Mouse (Mus musculus): ENCODE measurements around the gene Gas8. TPM values are rescaled to one million over a fixed set of nuclear protein-coding genes. Genes with fewer than 3 reads are reported as not detected.

Gene Gas8
- polyA plus RNA-seq, 1 experiment: 0.22 TPM

DNA sequence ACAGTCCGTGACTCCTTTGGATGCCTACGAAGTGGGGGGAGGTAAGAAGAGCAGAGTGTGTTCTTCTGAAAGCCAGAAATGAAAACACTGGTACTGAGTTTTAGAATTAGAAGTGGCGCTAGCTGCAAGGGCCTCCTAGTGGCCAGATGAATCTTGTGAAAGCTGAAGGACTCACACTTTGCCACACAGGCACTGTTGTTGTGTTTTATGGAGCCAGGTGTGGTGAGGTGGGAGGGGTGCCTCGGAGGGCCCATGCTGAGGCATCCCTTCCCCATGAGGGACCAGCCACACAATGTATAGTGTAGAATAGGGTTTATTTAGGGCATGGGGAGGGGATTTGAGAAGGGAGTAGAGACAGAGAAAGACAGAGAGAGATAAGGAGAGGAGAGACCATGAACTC is 20.9 kb upstream of the Gas8 start:
- H3K9me3 ChIP-seq (ENCODE audit: control insufficient read depth, low read length): no peaks in the 10 kb centered on the region
- H3K4me1 ChIP-seq (ENCODE audit: control insufficient read depth): peaks cover 6% of the 10 kb centered on the region
- no peaks in the 10 kb centered on the region for H3K27me3 ChIP-seq (ENCODE audit: control insufficient read depth)
- no peak for TF ChIP-seq TAL1 (IDR thresholded peaks at IDR 0.05; ENCODE audit: low read length)
- no peak for TF ChIP-seq GATA1 (IDR thresholded peaks at IDR 0.05; ENCODE audit: low read length)
- H3K4me3 ChIP-seq (replicated peaks): no peak overlapping the region
- H3K36me3 ChIP-seq (ENCODE audit: control insufficient read depth): peaks cover 94% of the 10 kb centered on the region

DNA sequence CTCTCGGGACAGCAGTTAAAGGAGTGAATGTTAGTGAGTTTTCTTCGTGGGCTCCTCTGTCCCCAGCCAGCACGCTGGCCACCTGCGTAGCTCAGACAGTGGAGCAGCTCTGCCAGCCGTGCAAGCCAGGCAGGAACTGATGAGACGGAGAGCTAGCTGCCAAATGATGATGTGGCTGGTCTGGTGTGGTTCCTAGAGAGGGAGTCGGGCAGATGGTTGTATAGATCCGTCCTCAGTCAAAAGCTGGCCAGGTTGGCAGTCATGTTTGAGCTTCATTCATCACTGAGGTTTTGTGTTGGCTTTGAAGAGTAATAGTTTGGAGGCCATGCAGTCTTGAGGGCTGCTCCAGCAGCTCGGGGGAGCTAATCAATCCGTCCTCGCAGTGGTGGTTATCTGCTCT is 19.7 kb upstream of the Gas8 start:
- peaks cover 94% of the 10 kb centered on the region for H3K36me3 ChIP-seq (ENCODE audit: control insufficient read depth)

DNA sequence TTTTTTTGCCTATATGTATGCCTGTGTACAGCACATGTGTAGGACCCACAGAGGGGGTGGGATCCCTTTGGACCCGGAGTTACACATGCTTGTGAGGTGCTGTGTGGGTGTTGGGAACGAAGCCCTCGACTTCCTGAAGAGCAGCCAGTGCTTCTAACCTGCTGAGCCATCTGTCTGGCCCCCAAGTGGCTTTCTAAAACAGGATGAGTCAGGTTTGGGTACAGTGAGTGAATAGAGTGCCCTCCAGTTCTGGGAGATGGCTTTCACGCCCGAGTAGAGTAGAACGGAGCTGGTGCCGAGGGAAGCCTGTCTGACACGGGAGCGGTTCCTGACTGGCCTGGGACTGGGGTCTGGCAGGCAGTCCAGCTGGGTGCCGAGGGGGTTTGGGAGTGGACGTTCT is 19.1 kb upstream of the Gas8 start:
- H3K4me1 ChIP-seq (ENCODE audit: control insufficient read depth): peaks cover 6% of the 10 kb centered on the region
- peaks cover 94% of the 10 kb centered on the region for H3K36me3 ChIP-seq (ENCODE audit: control insufficient read depth)
- H3K27me3 ChIP-seq (ENCODE audit: control insufficient read depth): no peaks in the 10 kb centered on the region
- H3K9me3 ChIP-seq (ENCODE audit: control insufficient read depth, low read length): peaks cover 10% of the 10 kb centered on the region
- H3K4me3 ChIP-seq (replicated peaks): no peak overlapping the region
- TF ChIP-seq GATA1 (IDR thresholded peaks at IDR 0.05; ENCODE audit: low read length) (no peak), TAL1 (IDR thresholded peaks at IDR 0.05; ENCODE audit: low read length) (no peak)

More for the DNA sequence above, 19.7 kb upstream of the Gas8 start:
- Histone ChIP-seq H3K4me1 (ENCODE audit: control insufficient read depth) (peaks cover 6% of the 10 kb centered on the region), H3K27me3 (ENCODE audit: control insufficient read depth) (no peaks in the 10 kb centered on the region), H3K9me3 (ENCODE audit: control insufficient read depth, low read length) (peaks cover 9% of the 10 kb centered on the region), H3K4me3 (replicated peaks) (no peak overlapping the region)
- no peak for TF ChIP-seq TAL1 (IDR thresholded peaks at IDR 0.05; ENCODE audit: low read length)
- no peak for TF ChIP-seq GATA1 (IDR thresholded peaks at IDR 0.05; ENCODE audit: low read length)

DNA sequence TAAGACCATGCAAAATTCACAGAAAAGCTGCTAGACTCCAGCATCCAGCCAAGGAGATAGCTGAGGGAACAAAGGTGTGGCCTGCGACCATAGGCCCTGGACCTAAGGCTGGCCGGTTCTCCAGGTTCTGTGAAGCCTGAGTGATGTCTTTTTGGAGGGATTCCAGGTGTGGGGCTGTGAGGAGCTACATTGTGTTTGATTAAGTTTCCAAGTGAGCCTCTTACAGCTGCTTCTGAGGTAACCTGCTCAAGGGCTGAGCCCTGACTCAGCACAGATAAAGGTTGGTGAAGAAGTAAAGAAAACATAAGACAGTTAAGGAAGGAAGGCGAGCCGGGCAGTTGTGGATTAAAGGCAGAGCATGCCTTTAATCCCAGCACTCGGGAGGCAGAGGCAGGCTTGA is 16.4 kb upstream of the Gas8 start:
- Histone ChIP-seq H3K9me3 (ENCODE audit: control insufficient read depth, low read length) (peaks cover 10% of the 10 kb centered on the region), H3K4me3 (replicated peaks) (no peak overlapping the region), H3K27me3 (ENCODE audit: control insufficient read depth) (no peaks in the 10 kb centered on the region), H3K36me3 (ENCODE audit: control insufficient read depth) (peaks cover 91% of the 10 kb centered on the region), H3K4me1 (ENCODE audit: control insufficient read depth) (peaks cover 10% of the 10 kb centered on the region)
- TF ChIP-seq TAL1 (IDR thresholded peaks at IDR 0.05; ENCODE audit: low read length): no peak

DNA sequence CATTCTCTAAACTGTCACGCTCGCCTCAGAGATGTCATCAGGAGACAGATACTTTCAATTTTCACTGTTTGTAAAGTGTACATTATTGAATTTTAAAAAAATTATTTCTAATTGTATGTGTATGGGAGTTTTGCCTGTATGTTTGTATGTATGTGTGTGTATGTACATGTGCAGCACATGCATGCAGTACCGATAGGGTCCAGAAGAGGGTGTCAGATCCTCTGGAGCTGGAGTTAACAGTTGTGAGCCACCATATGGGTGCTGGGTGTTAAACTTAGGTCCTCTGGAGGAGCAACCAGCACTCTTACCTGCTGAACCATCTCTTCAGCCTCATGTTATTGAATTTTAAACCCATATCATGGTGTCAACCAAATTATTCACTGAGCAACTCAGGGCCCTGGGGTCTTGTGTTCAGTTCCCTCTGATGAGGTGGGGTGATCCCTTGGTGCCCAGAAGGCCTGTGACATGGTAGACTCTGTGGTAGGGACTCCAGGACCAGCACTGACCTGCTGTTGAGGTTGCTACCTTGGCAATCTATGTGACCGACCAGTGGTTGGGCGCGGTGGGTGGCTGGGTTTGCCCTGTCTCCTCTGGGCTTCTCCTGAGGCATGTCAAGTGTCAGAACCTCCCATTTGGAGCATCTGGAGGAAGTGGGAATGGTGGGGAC is 14.7 kb upstream of the Gas8 start:
- TF ChIP-seq TAL1 (IDR thresholded peaks at IDR 0.05; ENCODE audit: low read length) (no peak), GATA1 (IDR thresholded peaks at IDR 0.05; ENCODE audit: low read length) (no peak)
- peaks cover 89% of the 10 kb centered on the region for H3K36me3 ChIP-seq (ENCODE audit: control insufficient read depth)

DNA sequence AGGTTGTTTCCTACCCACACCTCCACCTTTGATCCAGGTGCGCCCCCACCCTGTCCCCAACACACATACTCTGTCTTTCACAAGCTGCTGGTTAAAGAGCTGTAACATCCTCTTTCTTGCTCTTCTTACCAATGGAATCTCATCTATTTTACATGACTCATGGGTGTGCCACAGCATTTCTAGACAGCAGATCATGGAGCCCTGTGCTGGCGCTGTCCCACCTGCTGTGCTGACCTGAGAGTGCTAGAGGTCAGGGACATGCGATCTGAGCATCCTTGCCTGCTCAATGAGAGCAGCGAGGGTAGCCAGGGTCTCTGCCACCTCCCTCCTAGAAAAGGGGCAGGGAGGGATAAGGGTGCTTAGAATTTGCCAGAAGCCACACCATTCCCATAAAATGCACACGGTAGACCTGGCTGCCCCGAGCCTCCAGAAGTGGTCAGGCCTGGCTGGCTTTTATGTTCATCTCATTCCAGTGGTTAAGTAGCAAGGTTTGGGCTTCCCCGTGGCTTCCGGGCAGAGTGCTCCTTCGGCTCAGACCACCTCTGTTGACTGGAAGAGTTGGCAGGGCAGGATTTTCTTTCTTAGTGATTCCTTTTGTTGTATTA is 13.9 kb upstream of the Gas8 start:
- H3K4me1 ChIP-seq (ENCODE audit: control insufficient read depth): peaks cover 7% of the 10 kb centered on the region
- peaks cover 83% of the 10 kb centered on the region for H3K36me3 ChIP-seq (ENCODE audit: control insufficient read depth)
- peaks cover 10% of the 10 kb centered on the region for H3K9me3 ChIP-seq (ENCODE audit: control insufficient read depth, low read length)
- TF ChIP-seq TAL1 (IDR thresholded peaks at IDR 0.05; ENCODE audit: low read length) (no peak), GATA1 (IDR thresholded peaks at IDR 0.05; ENCODE audit: low read length) (no peak)
- H3K27me3 ChIP-seq (ENCODE audit: control insufficient read depth): no peaks in the 10 kb centered on the region
- no peak overlapping the region for H3K4me3 ChIP-seq (replicated peaks)

More for the DNA sequence above, 14.7 kb upstream of the Gas8 start:
- Histone ChIP-seq H3K27me3 (ENCODE audit: control insufficient read depth) (no peaks in the 10 kb centered on the region), H3K4me3 (replicated peaks) (no peak overlapping the region), H3K9me3 (ENCODE audit: control insufficient read depth, low read length) (peaks cover 10% of the 10 kb centered on the region), H3K4me1 (ENCODE audit: control insufficient read depth) (peaks cover 7% of the 10 kb centered on the region)

DNA sequence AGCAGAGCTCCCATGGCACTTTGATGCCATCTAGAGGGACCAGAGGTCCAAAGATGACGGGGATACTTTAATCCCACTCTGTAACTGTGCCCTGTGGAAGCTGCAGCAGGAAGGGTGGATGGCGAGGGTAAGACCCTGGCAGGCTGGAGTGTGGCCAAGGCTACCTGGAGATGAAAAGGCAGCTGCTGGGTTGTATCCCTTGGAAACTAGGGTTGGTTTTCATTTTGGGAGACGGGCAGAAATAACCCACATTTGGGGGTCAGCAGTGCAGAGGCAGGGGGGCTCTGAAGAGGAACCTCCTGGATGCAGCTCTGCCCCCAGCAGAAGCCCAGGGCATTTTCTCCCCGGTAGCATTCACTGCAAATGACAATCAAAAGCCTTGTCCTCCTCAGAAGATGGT is 13.4 kb upstream of the Gas8 start:
- Histone ChIP-seq H3K9me3 (ENCODE audit: control insufficient read depth, low read length) (peaks cover 10% of the 10 kb centered on the region), H3K36me3 (ENCODE audit: control insufficient read depth) (peaks cover 82% of the 10 kb centered on the region), H3K4me3 (replicated peaks) (no peak overlapping the region), H3K4me1 (ENCODE audit: control insufficient read depth) (peaks cover 7% of the 10 kb centered on the region), H3K27me3 (ENCODE audit: control insufficient read depth) (no peaks in the 10 kb centered on the region)
- no peak for TF ChIP-seq GATA1 (IDR thresholded peaks at IDR 0.05; ENCODE audit: low read length)

DNA sequence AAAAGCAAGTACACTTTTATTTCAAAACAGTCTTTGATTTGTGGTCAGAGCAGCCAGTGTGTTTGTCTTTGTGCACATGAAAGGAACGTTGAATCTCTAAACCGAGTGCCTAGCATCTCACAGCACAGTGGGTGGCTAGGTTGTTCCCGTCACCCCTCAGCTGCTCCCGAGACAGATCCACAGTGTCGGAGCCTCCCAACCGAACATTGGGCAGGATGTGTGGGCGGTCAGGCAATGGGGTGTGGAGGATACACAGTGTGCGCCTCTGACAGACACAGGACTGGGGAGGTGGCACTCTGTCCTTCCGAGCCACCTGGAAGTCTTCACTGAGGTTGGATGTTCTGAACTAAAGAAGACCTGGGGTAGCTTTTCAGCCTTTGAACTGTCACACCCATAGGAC is 12.9 kb upstream of the Gas8 start:
- no peaks in the 10 kb centered on the region for H3K27me3 ChIP-seq (ENCODE audit: control insufficient read depth)
- peaks cover 78% of the 10 kb centered on the region for H3K36me3 ChIP-seq (ENCODE audit: control insufficient read depth)
- TF ChIP-seq TAL1 (IDR thresholded peaks at IDR 0.05; ENCODE audit: low read length) (no peak), GATA1 (IDR thresholded peaks at IDR 0.05; ENCODE audit: low read length) (no peak)
- peaks cover 10% of the 10 kb centered on the region for H3K9me3 ChIP-seq (ENCODE audit: control insufficient read depth, low read length)
- no peak overlapping the region for H3K4me3 ChIP-seq (replicated peaks)
- H3K4me1 ChIP-seq (ENCODE audit: control insufficient read depth): peaks cover 7% of the 10 kb centered on the region

DNA sequence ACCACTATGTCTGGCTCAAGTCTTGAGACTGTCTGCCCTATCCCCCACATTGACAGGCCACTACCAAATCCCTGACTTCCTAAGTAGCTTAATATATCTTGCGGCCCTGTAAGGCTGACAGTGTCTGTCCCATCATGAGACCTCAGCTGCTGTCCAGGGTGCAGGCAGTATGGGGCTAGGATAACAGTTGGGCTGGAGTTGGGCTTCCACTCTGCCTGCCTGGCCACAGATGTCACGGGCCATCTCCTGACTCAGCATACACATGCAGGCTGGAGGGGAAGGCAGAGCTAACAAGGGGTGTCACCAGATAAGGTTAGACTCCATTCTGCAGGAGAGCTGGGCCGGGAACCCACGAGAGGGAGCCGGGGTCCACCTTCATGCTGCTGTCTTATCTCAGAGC is 11.5 kb upstream of the Gas8 start:
- Histone ChIP-seq H3K27me3 (ENCODE audit: control insufficient read depth) (peaks cover 4% of the 10 kb centered on the region), H3K4me1 (ENCODE audit: control insufficient read depth) (peaks cover 7% of the 10 kb centered on the region), H3K9me3 (ENCODE audit: control insufficient read depth, low read length) (peaks cover 10% of the 10 kb centered on the region), H3K4me3 (replicated peaks) (no peak overlapping the region), H3K36me3 (ENCODE audit: control insufficient read depth) (peaks cover 63% of the 10 kb centered on the region)
- TF ChIP-seq TAL1 (IDR thresholded peaks at IDR 0.05; ENCODE audit: low read length): no peak
- TF ChIP-seq GATA1 (IDR thresholded peaks at IDR 0.05; ENCODE audit: low read length): no peak
